Mouse (Mus musculus) heart, embryonic 15.5 days (tissue): ENCODE data around the gene Rac2. TPM values are rescaled to one million over a fixed set of nuclear protein-coding genes. Genes with fewer than 3 reads are reported as not detected.
A peak's percentile ranks its signal among the peaks of the same experiment; 100 is the strongest.

Experiments used
- ATAC-seq: fragments of 200-750 bp; cut with Nextera tagmentation; replicated peaks from 2 replicates; pipeline ENCODE4 v1.8.0; 2017; ENCODE audit warnings: low read depth, moderate TSS enrichment; ENCODE audit not compliant: insufficient number of reproducible peaks, insufficient read depth, low FRiP score
- H3K27ac ChIP-seq: fragments of 300-500 bp; sonication (generic); 2 replicates; pipeline ENCODE4 v1.5.1; 2015; ENCODE audit warnings: mild to moderate bottlenecking, inconsistent platforms
- H3K27me3 ChIP-seq: fragments of 300-500 bp; sonication (generic); 2 replicates; pipeline ENCODE4 v1.6.1; 2015; ENCODE audit warnings: inconsistent platforms
- H3K36me3 ChIP-seq: fragments of 300-500 bp; sonication (generic); 2 replicates; pipeline ENCODE4 v1.6.1; 2015; ENCODE audit warnings: mild to moderate bottlenecking, inconsistent platforms
- H3K4me1 ChIP-seq: fragments of 300-500 bp; sonication (generic); replicated peaks from 2 replicates; pipeline ENCODE4 v1.6.1; 2015; ENCODE audit warnings: inconsistent platforms
- H3K4me2 ChIP-seq: fragments of 300-500 bp; sonication (generic); 2 replicates; pipeline ENCODE4 v1.6.1; 2015; ENCODE audit warnings: inconsistent platforms, mild to moderate bottlenecking, moderate library complexity
- H3K4me3 ChIP-seq: fragments of 300-500 bp; sonication (generic); 2 replicates; pipeline ENCODE4 v1.5.1; 2015; ENCODE audit warnings: mild to moderate bottlenecking, inconsistent platforms
- H3K9ac ChIP-seq: fragments of 300-500 bp; sonication (generic); 2 replicates; pipeline ENCODE4 v1.6.1; 2015; ENCODE audit warnings: mild to moderate bottlenecking, inconsistent platforms
- H3K9me3 ChIP-seq: fragments of 300-500 bp; sonication (generic); replicated peaks from 2 replicates; pipeline ENCODE4 v1.6.1; 2016; ENCODE audit warnings: inconsistent platforms
- WGBS: fragments of 180-500 bp; shearing (Covaris S2); methylation state at CpG from one replicate; pipeline ENCODE4 v1.1.7; 2015; ENCODE audit warnings: mixed read lengths; 5-methylcytosine and 5-hydroxymethylcytosine counted together
- polyA plus RNA-seq: library from polyadenylated mRNA; unstranded; fragments of >200 nt; fragmentation: Nextera tagmentation; extraction: Ambion mirVana; gene quantifications from 2 replicates; pipeline ENCODE4 v1.2.1, GENCODE M21; 2015

Rac2 gene
- polyA plus RNA-seq, 1 experiment from 2014 or later: 9.3 TPM

GRCm38 (mm10) chr15:78563344-78563743 lies 9.2 kb downstream of the Rac2 start:
- H3K36me3 ChIP-seq: no peaks in the 10 kb centered on the region
- 92% methylated on average over 3 of the region's 3 CpGs for WGBS
- H3K4me2 ChIP-seq: no peak overlapping the region
- no peak overlapping the region for H3K9ac ChIP-seq
- ATAC-seq: no peak
- H3K4me1 ChIP-seq: peaks cover 3% of the 10 kb centered on the region; the same call in 1 of the 2 replicates
- H3K27ac ChIP-seq: no peak overlapping the region
- no peaks in the 10 kb centered on the region for H3K9me3 ChIP-seq
- no peaks in the 10 kb centered on the region for H3K27me3 ChIP-seq
- no peak overlapping the region for H3K4me3 ChIP-seq

DNA sequence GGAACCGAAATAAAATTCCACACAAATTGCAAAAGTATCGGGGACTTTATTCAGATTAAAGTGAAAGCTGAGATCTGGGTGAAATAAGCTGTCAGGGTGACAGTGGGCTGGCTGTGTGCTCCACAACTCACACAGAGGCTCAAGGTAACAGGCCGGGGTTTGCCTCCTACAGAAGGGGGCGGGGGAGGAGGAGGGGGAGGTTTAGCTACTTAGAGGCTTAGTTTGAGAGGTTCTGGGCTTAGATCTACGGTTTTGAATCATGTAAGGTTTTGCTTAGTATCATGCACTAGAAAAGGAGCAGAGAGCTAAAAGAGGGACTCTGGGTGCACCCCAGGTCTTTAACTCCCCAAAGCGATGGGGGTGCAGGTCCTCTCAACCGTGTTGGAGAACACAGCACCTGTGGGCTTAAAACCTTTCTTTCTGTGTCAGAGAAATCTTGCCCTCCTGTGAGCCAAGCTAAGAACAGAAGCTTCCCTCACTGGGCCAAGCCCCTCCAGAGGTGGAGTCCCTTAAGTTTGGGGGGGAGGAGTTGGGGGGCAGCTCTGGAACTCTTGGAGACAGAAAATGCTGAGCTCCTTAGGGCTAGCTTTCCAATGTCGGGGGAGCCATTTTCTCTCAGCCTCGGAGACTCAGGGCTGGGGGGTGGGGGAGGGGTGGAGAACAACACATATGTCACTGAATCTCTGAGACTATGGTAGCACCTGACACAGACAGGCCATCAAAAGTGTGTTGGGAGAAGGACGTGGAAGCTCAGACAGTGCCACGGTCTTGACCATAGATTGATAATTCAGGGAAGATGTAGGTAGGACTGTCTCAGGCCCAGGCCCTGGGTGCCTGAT lies 13.2 kb downstream of the Rac2 start:
- Histone ChIP-seq H3K27me3 (no peaks in the 10 kb centered on the region), H3K36me3 (no peaks in the 10 kb centered on the region), H3K9ac (no peak overlapping the region), H3K27ac (no peak overlapping the region), H3K4me1 (peaks cover 3% of the 10 kb centered on the region; the same call in 1 of the 2 replicates), H3K4me2 (no peak overlapping the region), H3K4me3 (no peak overlapping the region), H3K9me3 (no peaks in the 10 kb centered on the region)
- no peak for ATAC-seq
- WGBS: 60% methylated on average over 11 of the region's 11 CpGs

- Histone ChIP-seq H3K9ac (no peak overlapping the region), H3K4me1 (no peaks in the 10 kb centered on the region), H3K4me3 (no peak overlapping the region), H3K4me2 (no peak overlapping the region), H3K36me3 (no peaks in the 10 kb centered on the region), H3K9me3 (no peaks in the 10 kb centered on the region), H3K27me3 (no peaks in the 10 kb centered on the region), H3K27ac (no peak overlapping the region)
- 54% methylated on average over 10 of the region's 10 CpGs for WGBS
- no peak for ATAC-seq
Measured at GRCm38 (mm10) chr15:78557693-78558535, 14.7 kb downstream of the Rac2 start.

- Histone ChIP-seq H3K4me2 (peak overlapping the region; percentile 44), H3K9ac (no peak overlapping the region), H3K27ac (no peak overlapping the region), H3K4me1 (no peaks in the 10 kb centered on the region), H3K9me3 (no peaks in the 10 kb centered on the region), H3K36me3 (no peaks in the 10 kb centered on the region), H3K27me3 (no peaks in the 10 kb centered on the region), H3K4me3 (peak overlapping the region; percentile 29)
- 57% methylated on average over 25 of the region's 25 CpGs for WGBS
- ATAC-seq: no peak
Measured at GRCm38 (mm10) chr15:78554545-78555313, 17.9 kb downstream of the Rac2 start.

DNA sequence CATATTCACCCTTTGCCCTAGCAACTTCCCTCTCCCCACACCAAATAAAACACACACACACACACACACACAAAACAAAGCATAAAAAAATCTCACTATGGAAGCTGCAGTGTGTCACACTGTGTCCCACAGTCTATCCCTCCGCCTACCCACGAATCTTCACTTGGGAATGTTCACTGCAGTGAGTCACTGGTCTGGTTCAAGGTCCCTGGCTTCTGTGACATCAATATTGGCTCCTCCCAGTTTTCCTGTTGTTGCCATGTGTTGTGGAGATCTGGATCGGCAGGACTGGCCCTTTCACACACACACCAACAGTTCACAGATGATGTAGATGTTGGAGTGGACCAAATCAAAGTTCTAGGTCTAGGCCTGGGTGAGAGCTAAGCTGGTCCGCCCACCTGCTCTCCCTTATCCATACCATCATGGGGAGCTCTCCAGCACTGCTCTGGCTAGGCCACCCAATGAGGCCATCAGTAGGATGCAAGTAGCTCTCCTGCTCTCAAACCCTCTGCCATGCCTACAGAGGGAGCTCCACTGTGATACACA lies 23.3 kb downstream of the Rac2 start:
- H3K4me3 ChIP-seq: no peak overlapping the region
- 64% methylated on average over 4 of the region's 4 CpGs for WGBS

GRCm38 (mm10) chr15:78548711-78549110 lies 23.9 kb downstream of the Rac2 start:
- no peak for ATAC-seq
- Histone ChIP-seq H3K4me3 (no peak overlapping the region), H3K4me2 (no peak overlapping the region), H3K9ac (no peak overlapping the region), H3K27me3 (peaks cover 23% of the 10 kb centered on the region), H3K36me3 (no peaks in the 10 kb centered on the region), H3K27ac (no peak overlapping the region), H3K4me1 (peaks cover 17% of the 10 kb centered on the region), H3K9me3 (no peaks in the 10 kb centered on the region)
- WGBS: 71% methylated on average over 8 of the region's 8 CpGs

More for the DNA sequence above, 23.3 kb downstream of the Rac2 start:
- Histone ChIP-seq H3K9ac (no peak overlapping the region), H3K4me1 (peaks cover 17% of the 10 kb centered on the region), H3K27me3 (peaks cover 17% of the 10 kb centered on the region), H3K36me3 (no peaks in the 10 kb centered on the region), H3K9me3 (no peaks in the 10 kb centered on the region), H3K4me2 (no peak overlapping the region), H3K27ac (no peak overlapping the region)
- ATAC-seq: no peak

DNA sequence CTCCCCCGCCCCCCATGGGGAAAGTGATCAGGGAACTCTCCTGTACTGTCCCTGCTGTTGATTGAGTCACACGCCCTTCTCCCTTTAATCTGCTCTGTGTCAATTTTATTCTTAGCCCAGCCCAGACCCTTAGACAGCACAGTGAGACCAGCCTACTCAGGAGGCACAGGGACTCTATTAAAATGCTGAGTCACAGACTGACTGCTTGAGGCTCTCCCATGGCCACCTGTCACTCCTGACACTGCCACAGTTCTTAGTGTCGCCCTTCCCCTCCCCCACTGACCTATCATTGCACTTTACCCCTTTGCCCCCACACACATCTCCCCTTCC lies 24.3 kb downstream of the Rac2 start:
- ATAC-seq: peak; percentile 21; the same call in 1 of the 2 replicates
- Histone ChIP-seq H3K4me2 (no peak overlapping the region), H3K27me3 (peaks cover 25% of the 10 kb centered on the region), H3K9ac (no peak overlapping the region), H3K36me3 (no peaks in the 10 kb centered on the region), H3K27ac (no peak overlapping the region), H3K4me3 (no peak overlapping the region), H3K9me3 (no peaks in the 10 kb centered on the region), H3K4me1 (peaks cover 17% of the 10 kb centered on the region)
- WGBS: 23% methylated on average over 3 of the region's 3 CpGs

- no peak overlapping the region for H3K27ac ChIP-seq
Measured at GRCm38 (mm10) chr15:78547415-78548335, 24.9 kb downstream of the Rac2 start.

GRCm38 (mm10) chr15:78546060-78546459 lies 26.5 kb downstream of the Rac2 start:
- no peak overlapping the region for H3K4me3 ChIP-seq
- 75% methylated on average over 4 of the region's 4 CpGs for WGBS
- no peaks in the 10 kb centered on the region for H3K9me3 ChIP-seq
- no peaks in the 10 kb centered on the region for H3K36me3 ChIP-seq
- H3K27me3 ChIP-seq: peaks cover 25% of the 10 kb centered on the region
- no peak for ATAC-seq
- H3K9ac ChIP-seq: no peak overlapping the region
- no peak overlapping the region for H3K4me2 ChIP-seq
- peaks cover 38% of the 10 kb centered on the region for H3K4me1 ChIP-seq
- H3K27ac ChIP-seq: no peak overlapping the region

More at GRCm38 (mm10) chr15:78547415-78548335, 24.9 kb downstream of the Rac2 start:
- no peak for ATAC-seq
- 37% methylated on average over 5 of the region's 5 CpGs for WGBS
- H3K27me3 ChIP-seq: peaks cover 25% of the 10 kb centered on the region
- no peak overlapping the region for H3K9ac ChIP-seq
- H3K4me1 ChIP-seq: peaks cover 21% of the 10 kb centered on the region
- H3K9me3 ChIP-seq: no peaks in the 10 kb centered on the region
- no peak overlapping the region for H3K4me2 ChIP-seq
- H3K36me3 ChIP-seq: no peaks in the 10 kb centered on the region
- H3K4me3 ChIP-seq: no peak overlapping the region

DNA sequence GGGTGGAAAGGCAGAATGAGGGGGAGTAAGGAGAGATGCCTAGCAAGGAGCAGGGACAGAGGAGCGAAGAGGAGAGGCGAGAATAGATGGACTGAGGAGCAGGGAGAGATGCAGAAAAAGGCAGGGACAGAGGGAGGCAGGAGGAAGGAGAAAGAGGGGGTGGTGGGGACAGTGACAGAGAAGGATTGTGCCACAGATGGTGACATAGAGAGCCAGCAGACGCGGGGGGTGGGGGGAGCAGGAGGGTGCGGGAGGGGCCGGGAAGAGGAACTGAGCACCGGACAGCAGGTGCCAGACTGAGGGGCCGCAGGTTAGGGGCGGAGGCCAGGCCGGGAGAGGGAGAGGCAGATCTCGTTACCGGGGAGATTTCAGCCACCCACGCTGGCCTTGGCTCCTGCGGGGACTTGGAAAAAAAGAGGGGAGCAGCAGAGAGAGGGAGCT lies 28.0 kb downstream of the Rac2 start, which contains the start of gene Sstr3:
Gene Sstr3 (minus strand): TSS at position 125 of the 441 bp plus-strand sequence.
- H3K36me3 ChIP-seq: no peaks in the 10 kb centered on the region
- H3K27me3 ChIP-seq: peaks cover 33% of the 10 kb centered on the region
- H3K4me1 ChIP-seq: peaks cover 38% of the 10 kb centered on the region
- no peak within 1 kb of the TSS for H3K9ac ChIP-seq
- H3K4me3 ChIP-seq: no peak within 1 kb of the TSS
- H3K27ac ChIP-seq: no peak within 1 kb of the TSS
- ATAC-seq: no peak
- 11% methylated on average over 14 of the region's 14 CpGs for WGBS
- H3K4me2 ChIP-seq: no peak within 1 kb of the TSS
- no peaks in the 10 kb centered on the region for H3K9me3 ChIP-seq
